Mouse (Mus musculus) naive thymus-derived CD4-positive, alpha-beta T cell, adult 5 months (primary cell): ENCODE data around the gene Macf1. TPM values are rescaled to one million over a fixed set of nuclear protein-coding genes. Genes with fewer than 3 reads are reported as not detected.

ENCODE experiments used
- polyA plus RNA-seq: library from polyadenylated mRNA; unstranded; fragments of 100-300 nt; shearing (Covaris generic); gene quantifications from one replicate; pipeline ENCODE4 v1.2.1, GENCODE M21; 2017

Macf1 gene
- polyA plus RNA-seq = 183 TPM

DNA sequence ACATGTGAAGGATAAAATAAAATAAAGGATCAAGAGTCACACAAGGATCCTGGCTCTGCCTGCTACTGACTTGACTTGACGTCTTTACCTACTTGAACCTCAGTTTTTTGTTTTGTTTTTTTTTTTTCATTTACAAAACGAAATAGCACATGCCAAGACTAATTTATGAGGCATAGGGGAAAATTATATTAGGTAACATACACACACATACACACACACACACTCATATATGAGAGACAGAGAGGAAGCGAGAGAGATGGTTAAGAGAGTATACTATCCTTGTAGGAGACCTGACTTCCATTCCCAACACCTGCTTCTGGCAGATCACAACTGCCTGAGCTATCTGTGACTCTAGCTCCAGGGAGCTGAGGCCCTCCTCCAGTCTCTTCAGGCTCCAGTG, at the start of gene Macf1:
Gene Macf1 (minus strand): TSS at position 101 of the 400 bp plus-strand sequence.

DNA sequence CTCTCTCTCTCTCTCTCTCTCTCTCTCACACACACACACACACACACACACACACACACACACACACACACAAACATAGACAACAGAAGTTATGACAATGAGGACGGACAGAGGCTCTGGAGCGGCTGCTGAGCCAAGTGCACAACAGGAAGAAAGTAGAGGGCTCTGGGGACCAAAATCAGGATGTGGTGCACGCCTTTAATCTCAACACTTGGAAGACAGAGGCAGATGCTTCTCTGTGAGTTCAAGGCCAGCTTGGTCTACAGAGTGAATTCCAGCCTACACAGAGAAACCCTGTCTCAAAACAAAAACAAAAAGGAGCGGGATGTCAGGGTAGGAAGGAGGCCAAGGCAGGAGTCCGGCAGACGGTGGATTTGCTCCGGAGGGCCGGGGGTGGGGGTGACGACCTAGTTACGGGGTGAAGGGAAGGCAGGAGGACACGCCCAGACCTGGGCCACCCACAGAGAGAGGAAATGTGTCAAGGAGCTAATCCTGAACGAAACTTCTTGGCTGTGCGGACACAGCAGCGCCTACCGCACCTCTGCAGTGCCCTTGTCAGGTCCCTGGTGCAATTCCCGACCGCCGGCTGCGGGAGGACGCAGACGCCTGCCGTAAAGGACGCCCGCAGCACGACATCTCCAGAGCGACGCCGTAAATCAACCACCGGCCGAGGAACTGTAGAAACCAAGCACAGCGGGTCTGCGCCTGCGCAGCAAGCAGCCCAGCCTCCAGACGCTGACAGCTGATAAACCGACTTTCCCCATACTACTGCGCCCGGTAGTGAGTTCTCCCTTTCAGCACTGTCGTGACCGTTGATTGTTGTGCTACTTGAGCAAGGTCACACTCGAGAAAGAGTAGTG, 33.6 kb upstream of the Macf1 start, which contains the start of gene Ndufs5:
Gene Ndufs5 (minus strand): TSS at position 629 of the 860 bp plus-strand sequence.

DNA sequence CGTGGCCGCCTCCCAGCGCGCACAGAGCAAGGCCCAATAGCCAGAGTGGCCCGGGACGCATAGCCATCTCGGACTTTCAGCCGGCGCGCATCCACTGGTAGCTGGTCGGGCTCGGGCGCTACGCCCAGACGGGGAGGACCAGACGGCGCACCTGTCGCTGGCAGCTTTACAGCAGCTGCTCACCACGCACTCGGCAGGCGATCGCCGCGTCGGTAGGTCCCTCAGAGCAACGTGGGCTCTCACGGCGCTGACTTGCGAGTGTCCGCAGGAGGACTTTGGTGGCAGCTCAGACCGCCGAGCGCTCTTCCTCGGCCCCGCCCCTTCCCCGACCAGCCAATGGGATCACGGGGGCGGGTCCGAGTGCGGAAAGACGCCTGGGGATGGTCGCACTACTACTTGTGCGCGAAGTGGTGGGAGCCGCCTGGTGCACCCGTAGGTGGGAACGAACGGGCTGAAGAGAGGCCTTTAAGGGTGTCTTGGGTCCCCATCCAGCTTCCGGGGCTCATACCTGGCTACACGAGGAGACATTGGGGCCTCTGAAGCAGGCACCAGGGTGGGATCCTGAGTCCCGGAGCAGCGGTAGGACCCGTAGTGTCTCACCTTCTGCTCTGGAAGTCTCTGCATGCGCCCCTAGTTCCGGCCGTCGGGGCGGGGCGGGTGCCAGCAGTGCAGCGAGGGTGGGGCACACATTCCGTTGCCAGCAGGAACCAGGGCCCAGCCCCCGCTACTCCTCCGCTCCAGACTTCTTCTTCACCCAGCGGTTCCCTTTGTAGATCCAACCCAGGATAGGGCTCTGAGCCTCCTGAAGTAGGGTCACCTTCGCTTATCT, 341.3 kb downstream of the Macf1 start, which contains the start of gene Bmp8a:
Gene Bmp8a (minus strand): TSS at position 611 of the 829 bp plus-strand sequence.

DNA sequence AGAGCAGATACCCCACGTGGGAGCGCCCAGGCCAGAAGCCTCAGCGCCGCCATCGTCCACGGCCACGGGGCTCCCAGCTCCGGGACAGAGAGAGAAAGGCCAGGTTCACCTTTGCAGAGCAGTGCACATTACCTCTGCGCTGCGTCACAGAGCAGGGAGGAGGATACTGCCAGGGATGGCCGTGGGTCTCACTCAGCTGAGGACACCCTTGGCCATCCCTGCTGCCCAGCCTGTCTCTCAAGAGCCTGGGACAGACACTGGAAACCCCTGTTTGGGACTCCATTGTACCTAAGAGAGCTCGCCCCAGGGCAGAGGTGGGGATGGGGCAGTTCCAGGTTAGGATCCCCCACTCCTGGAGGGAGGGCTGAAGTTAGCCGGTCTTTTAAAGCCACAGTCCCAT, 360.6 kb downstream of the Macf1 start, which contains the start of gene Oxct2a:
Gene Oxct2a (minus strand): TSS at position 101 of the 400 bp plus-strand sequence.

Other genes starting within 250 kb of the Macf1 start
- 54.9 TPM for gene Ndufs5, start 33.8 kb upstream of the Macf1 start, polyA plus RNA-seq
- 122 TPM for gene Akirin1, start 66.0 kb upstream of the Macf1 start, polyA plus RNA-seq
- gene Rhbdl2, start 103.5 kb upstream of the Macf1 start, polyA plus RNA-seq = not detected
- not detected for gene 4933427I04Rik, start 175.3 kb upstream of the Macf1 start, polyA plus RNA-seq
- gene Mycbp, start 220.5 kb upstream of the Macf1 start, polyA plus RNA-seq = 16.5 TPM
- 61.5 TPM for gene Rragc, start 233.1 kb upstream of the Macf1 start, polyA plus RNA-seq
- gene 4930535I16Rik, start 233.7 kb upstream of the Macf1 start, polyA plus RNA-seq = not detected